10 mouse cellular contexts compared by ENCODE assay signal in genomic region chr16:49441225-49441624, GRCm38 (mm10).
DNase-seq lines count a peak whose midpoint lies in the region; ATAC-seq lines count a peak whose summit lies in the region.
"Had no signal": no experiment of that assay in that cellular context is flagged by ENCODE, and none has a peak within 500 bp of the region (broad histone marks: within the 10 kb centered on the region; RNA-seq: fewer than 3 reads in every experiment).

No protein-coding gene starts in this region.

- H3K9ac ChIP-seq in hindbrain, embryonic 11.5 days (ENCODE audit: low read depth, low read length): no peak overlapping the region
- H3K9ac ChIP-seq in hindbrain, embryonic 13.5 days: no peak overlapping the region
- H3K9ac ChIP-seq: midbrain, embryonic 12.5 days had no signal

- 79% methylated on average over 1 of the region's 1 CpGs for WGBS in hindbrain, embryonic 11.5 days
- 73% methylated on average over 1 of the region's 1 CpGs for WGBS in hindbrain, embryonic 13.5 days

- no peak overlapping the region for H3K4me3 ChIP-seq in hindbrain, embryonic 11.5 days (ENCODE audit: low read depth, low read length)
- no peak overlapping the region for H3K4me3 ChIP-seq in hindbrain, embryonic 13.5 days
- H3K4me3 ChIP-seq: midbrain, embryonic 12.5 days had no signal

- DNase-seq in hindbrain, embryonic 11.5 days (ENCODE audit: low spot score): peak; percentile 46
- DNase-seq in testis, postnatal 10 days (ENCODE audit: low spot score): peak; percentile 37
- DNase-seq in testis, postnatal 14 days (ENCODE audit: low spot score): no peak
- DNase-seq in embryo, embryonic 11 days: peak; percentile 41
- no peak for DNase-seq in natural killer cell, adult 2 months (ENCODE audit: low spot score in 2 of 2)
- no peak for DNase-seq in urinary bladder, postnatal 36 days (ENCODE audit: low spot score in 2 of 2)
- DNase-seq in spleen, postnatal 14 days (ENCODE audit: low spot score in 2 of 2): no peak
- DNase-seq: cerebellum, adult 11-12 months had no signal

- H3K27me3 ChIP-seq in hindbrain, embryonic 11.5 days (ENCODE audit: control insufficient read depth, insufficient read depth, low read length): no peaks in the 10 kb centered on the region
- H3K27me3 ChIP-seq in hindbrain, embryonic 13.5 days: no peaks in the 10 kb centered on the region
- H3K27me3 ChIP-seq: midbrain, embryonic 12.5 days had no signal

- H3K4me2 ChIP-seq in hindbrain, embryonic 11.5 days (replicated peaks; ENCODE audit: low read depth, low read length): no peak overlapping the region
- H3K4me2 ChIP-seq in hindbrain, embryonic 13.5 days: no peak overlapping the region
- H3K4me2 ChIP-seq: midbrain, embryonic 12.5 days had no signal

- ATAC-seq in hindbrain, embryonic 11.5 days (ENCODE audit: low FRiP score): no peak
- no peak for ATAC-seq in hindbrain, embryonic 13.5 days (ENCODE audit: low FRiP score)

- H3K27ac ChIP-seq in hindbrain, embryonic 11.5 days (ENCODE audit: low read depth, low read length): no peak overlapping the region
- no peak overlapping the region for H3K27ac ChIP-seq in hindbrain, embryonic 13.5 days
- H3K27ac ChIP-seq: midbrain, embryonic 12.5 days had no signal

- H3K4me1 ChIP-seq in hindbrain, embryonic 11.5 days (replicated peaks; ENCODE audit: control insufficient read depth, insufficient read depth, low read length): no peaks in the 10 kb centered on the region
- H3K4me1 ChIP-seq in hindbrain, embryonic 13.5 days (replicated peaks): no peaks in the 10 kb centered on the region
- H3K4me1 ChIP-seq: midbrain, embryonic 12.5 days had no signal

- H3K36me3 ChIP-seq in hindbrain, embryonic 11.5 days (ENCODE audit: control insufficient read depth, insufficient read depth, low read length): no peaks in the 10 kb centered on the region
- no peaks in the 10 kb centered on the region for H3K36me3 ChIP-seq in hindbrain, embryonic 13.5 days
- H3K36me3 ChIP-seq: midbrain, embryonic 12.5 days had no signal

- H3K9me3 ChIP-seq in hindbrain, embryonic 11.5 days (ENCODE audit: control insufficient read depth, low read length): no peaks in the 10 kb centered on the region
- H3K9me3 ChIP-seq in hindbrain, embryonic 13.5 days: no peaks in the 10 kb centered on the region
- H3K9me3 ChIP-seq: midbrain, embryonic 12.5 days had no signal

Comparison
In these comparisons a context has a peak if more than half of its experiments do, and no peak if none do; other contexts are left out.
1. DNase-seq: peak in hindbrain, embryonic 11.5 days (single experiment), testis, postnatal 10 days (single experiment) and embryo, embryonic 11 days (single experiment); none in testis, postnatal 14 days (single experiment), natural killer cell, adult 2 months (0 of 2), urinary bladder, postnatal 36 days (0 of 2) and spleen, postnatal 14 days (0 of 2).